Mouse (Mus musculus) hindbrain, embryonic 16.5 days (tissue): ENCODE data around the gene Cyb5b. TPM values are rescaled to one million over a fixed set of nuclear protein-coding genes. Genes with fewer than 3 reads are reported as not detected.

Experiments used
- ATAC-seq: fragments of 200-750 bp; cut with Nextera tagmentation; 2 replicates; pipeline ENCODE4 v1.8.0; 2017; ENCODE audit warnings: moderate TSS enrichment, moderate library complexity
- H3K27ac ChIP-seq: fragments of 300-500 bp; sonication (generic); 2 replicates; pipeline ENCODE4 v1.5.1; 2014; ENCODE audit warnings: low read depth, mild to moderate bottlenecking, control low read depth, low read length, moderate library complexity
- H3K27me3 ChIP-seq: fragments of 300-500 bp; sonication (generic); replicated peaks from 2 replicates; pipeline ENCODE4 v1.6.1; 2014; ENCODE audit warnings: low read length; ENCODE audit not compliant: control insufficient read depth, insufficient read depth
- H3K36me3 ChIP-seq: fragments of 300-500 bp; sonication (generic); 2 replicates; pipeline ENCODE4 v1.6.1; 2014; ENCODE audit warnings: mild to moderate bottlenecking, low read length, moderate library complexity, mixed read lengths; ENCODE audit not compliant: control insufficient read depth, insufficient read depth
- H3K4me1 ChIP-seq: fragments of 300-500 bp; sonication (generic); 2 replicates; pipeline ENCODE4 v1.6.1; 2014; ENCODE audit warnings: low read depth, low read length; ENCODE audit not compliant: control insufficient read depth, insufficient read depth
- H3K4me2 ChIP-seq: fragments of 300-500 bp; sonication (generic); 2 replicates; pipeline ENCODE4 v1.6.1; 2014; ENCODE audit warnings: mild to moderate bottlenecking, low read length, control low read depth, moderate library complexity
- H3K4me3 ChIP-seq: fragments of 300-500 bp; sonication (generic); 2 replicates; pipeline ENCODE4 v1.5.1; 2014; ENCODE audit warnings: mild to moderate bottlenecking, low read length, control low read depth, moderate library complexity
- H3K9ac ChIP-seq: fragments of 300-500 bp; sonication (generic); 2 replicates; pipeline ENCODE4 v1.6.1; 2014; ENCODE audit warnings: low read depth, mild to moderate bottlenecking, control low read depth, low read length, moderate library complexity
- H3K9me3 ChIP-seq: fragments of 300-500 bp; sonication (generic); 2 replicates; pipeline ENCODE4 v1.6.1; 2014; ENCODE audit warnings: mild to moderate bottlenecking, low read length, moderate library complexity; ENCODE audit not compliant: control insufficient read depth
- WGBS: fragments of 180-500 bp; shearing (Covaris S2); extraction: QIAGEN DNeasy Blood & Tissue Kit; methylation state at CpG from one replicate; pipeline ENCODE4 v1.1.7; 2014; 5-methylcytosine and 5-hydroxymethylcytosine counted together
- polyA plus RNA-seq: library from polyadenylated mRNA; unstranded; fragments of >200 nt; fragmentation: Nextera tagmentation; extraction: Ambion mirVana; gene quantifications from 2 replicates; pipeline ENCODE4 v1.2.1, GENCODE M21; 2015

Cyb5b gene
- polyA plus RNA-seq, 1 experiment from 2014 or later: 98.8 TPM

GRCm38 (mm10) chr8:107233251-107233650 is 82.8 kb downstream of the Cyb5b start:
- H3K27ac ChIP-seq: no peak overlapping the region
- H3K36me3 ChIP-seq: no peaks in the 10 kb centered on the region
- 97% methylated on average over 3 of the region's 3 CpGs for WGBS
- H3K9ac ChIP-seq: no peak overlapping the region
- no peaks in the 10 kb centered on the region for H3K4me1 ChIP-seq
- no peak for ATAC-seq
- H3K27me3 ChIP-seq: no peaks in the 10 kb centered on the region
- H3K4me2 ChIP-seq: no peak overlapping the region
- no peaks in the 10 kb centered on the region for H3K9me3 ChIP-seq
- no peak overlapping the region for H3K4me3 ChIP-seq

- Histone ChIP-seq H3K9ac (no peak overlapping the region), H3K36me3 (no peaks in the 10 kb centered on the region), H3K27me3 (no peaks in the 10 kb centered on the region), H3K4me1 (no peaks in the 10 kb centered on the region), H3K27ac (no peak overlapping the region), H3K4me2 (no peak overlapping the region), H3K9me3 (no peaks in the 10 kb centered on the region; the same call in 1 of the 2 replicates), H3K4me3 (no peak overlapping the region)
- no peak for ATAC-seq
- 81% methylated on average over 2 of the region's 2 CpGs for WGBS
Measured at GRCm38 (mm10) chr8:107233718-107234117, 83.3 kb downstream of the Cyb5b start.

Other genes with a start within 250 kb of the Cyb5b start
- 4.7 and 4.9 TPM in 2 replicates for gene Sntb2, start 214.9 kb upstream of the Cyb5b start, polyA plus RNA-seq
- gene Vps4a, start 119.4 kb upstream of the Cyb5b start, polyA plus RNA-seq: 159 and 165 TPM in 2 replicates
- 37.1 and 37.4 TPM in 2 replicates for gene Pdf, start 102.0 kb upstream of the Cyb5b start, polyA plus RNA-seq
- 39.2 and 42.3 TPM in 2 replicates for gene Cog8, start 94.0 kb upstream of the Cyb5b start, polyA plus RNA-seq
- 61.2 and 66.2 TPM in 2 replicates for gene Nip7, start 93.8 kb upstream of the Cyb5b start, polyA plus RNA-seq
- gene Tmed6, start 85.0 kb upstream of the Cyb5b start, polyA plus RNA-seq: not detected in 2 replicates
- gene Terf2, start 54.1 kb upstream of the Cyb5b start, polyA plus RNA-seq: 22.5 and 24.1 TPM in 2 replicates
- 7.7 and 8.0 TPM in 2 replicates for gene Nfat5, start 142.8 kb downstream of the Cyb5b start, polyA plus RNA-seq